Mouse (Mus musculus): ENCODE data around the gene Zcchc24.

Zcchc24 gene

GRCm38 (mm10) chr14:25776294-25776693 is 7.5 kb upstream of the Zcchc24 start:
- DNase-seq (ENCODE audit: low spot score): peak; percentile 40

DNA sequence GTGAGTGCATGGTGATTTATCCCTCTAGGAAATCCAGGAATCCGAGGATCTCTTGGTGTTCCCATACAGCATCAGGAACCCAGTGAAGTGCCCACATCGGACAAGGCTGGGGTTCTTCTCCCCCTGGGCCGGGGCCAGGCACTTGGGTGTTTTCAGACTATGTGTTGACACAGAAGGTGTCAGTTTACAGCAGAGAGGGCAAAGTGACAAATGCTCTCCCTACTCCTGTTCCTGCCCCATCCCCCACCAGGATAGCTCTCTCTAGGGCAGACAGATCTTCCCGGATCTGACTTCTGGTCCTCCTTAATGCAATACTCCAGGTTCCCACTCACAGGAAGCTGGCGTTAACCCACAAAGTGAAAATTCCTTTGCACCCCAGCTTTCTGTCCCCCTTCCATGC is 5.3 kb upstream of the Zcchc24 start:
- DNase-seq (ENCODE audit: low spot score): no peak

DNA sequence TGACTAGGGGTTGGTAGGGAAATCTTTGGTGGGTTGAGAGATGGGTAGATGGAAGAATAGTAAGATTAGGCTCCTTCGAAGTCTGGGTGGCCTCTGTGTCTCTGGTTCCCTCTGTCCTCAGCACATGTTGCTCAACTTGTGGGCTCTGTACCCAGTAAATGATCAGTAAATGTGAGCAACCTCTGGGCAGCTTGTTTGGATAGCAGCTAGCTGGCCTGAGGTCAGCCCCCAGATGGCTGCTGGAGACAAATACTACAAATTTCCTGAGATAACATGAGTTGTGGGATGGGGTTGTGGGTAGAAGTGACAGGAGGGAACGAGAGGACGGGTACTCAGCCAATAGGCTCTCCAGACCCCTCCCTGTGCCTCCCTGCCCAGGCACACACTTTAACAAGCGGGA is 4.2 kb upstream of the Zcchc24 start:
- no peak for DNase-seq (ENCODE audit: low spot score)

DNA sequence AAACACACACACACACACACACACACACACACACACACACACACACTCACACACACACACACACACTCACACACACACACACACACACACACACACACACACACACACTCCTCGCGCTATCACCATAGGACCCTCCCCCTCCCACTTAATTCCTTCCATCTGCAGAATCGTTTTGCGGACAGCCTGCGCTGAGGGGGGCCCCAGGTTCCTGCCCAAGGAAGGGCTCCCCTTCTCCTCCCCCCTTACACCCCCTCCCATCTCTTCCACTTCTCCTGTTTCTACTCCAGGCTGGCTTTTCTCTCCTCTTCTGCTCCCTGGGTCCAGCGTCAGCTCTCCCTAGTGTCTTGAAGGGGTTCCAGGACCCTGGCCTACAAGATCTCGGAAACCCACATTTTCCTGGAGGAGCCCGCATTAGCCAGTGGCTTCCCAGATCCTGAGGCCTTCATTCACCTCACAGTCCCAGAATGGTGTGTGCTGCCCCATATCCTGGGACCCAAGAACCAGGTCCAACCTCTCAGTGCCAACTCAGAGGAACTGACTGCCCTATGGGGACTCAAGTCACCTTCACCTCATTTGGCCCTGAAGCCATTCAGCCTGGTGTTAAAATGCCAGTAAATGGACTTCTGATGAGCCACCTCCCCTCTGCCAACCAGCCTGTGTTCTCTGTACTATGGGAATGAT is 927 bp upstream of the Zcchc24 start:
- DNase-seq (ENCODE audit: low spot score): no peak

DNA sequence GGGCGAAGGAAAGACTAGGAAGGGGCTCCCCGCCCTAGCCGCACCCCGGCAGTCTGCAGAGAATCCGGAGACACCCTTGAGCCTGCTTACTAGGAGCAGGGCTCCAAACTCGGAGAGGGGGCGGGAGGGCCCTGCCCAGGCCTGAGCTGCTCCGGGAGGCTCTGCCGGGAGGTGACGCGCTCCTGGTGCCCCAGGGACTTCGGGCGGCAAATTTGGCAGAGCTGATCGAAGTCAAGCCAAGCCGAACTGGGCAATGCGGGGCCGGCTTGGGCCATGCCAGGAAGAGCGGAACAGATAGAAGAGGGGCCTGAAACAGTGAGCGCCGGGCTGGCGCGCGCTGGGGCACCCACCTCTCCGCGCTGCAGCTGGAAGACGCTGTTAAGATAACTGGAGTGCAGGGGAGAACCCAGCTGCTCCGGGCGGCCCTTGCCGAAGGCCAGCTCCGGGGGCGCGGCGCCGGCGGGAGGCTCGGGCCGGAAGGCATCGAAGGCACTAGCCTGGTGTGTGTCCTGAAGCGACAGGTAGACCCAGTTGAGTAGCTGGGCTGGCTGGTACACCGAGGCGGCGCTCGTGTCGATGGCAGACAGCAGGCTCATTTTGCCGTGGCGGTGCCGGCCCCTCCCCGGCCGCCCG is 462 bp downstream of the Zcchc24 start:
- DNase-seq (ENCODE audit: low spot score): peak; percentile 33

DNA sequence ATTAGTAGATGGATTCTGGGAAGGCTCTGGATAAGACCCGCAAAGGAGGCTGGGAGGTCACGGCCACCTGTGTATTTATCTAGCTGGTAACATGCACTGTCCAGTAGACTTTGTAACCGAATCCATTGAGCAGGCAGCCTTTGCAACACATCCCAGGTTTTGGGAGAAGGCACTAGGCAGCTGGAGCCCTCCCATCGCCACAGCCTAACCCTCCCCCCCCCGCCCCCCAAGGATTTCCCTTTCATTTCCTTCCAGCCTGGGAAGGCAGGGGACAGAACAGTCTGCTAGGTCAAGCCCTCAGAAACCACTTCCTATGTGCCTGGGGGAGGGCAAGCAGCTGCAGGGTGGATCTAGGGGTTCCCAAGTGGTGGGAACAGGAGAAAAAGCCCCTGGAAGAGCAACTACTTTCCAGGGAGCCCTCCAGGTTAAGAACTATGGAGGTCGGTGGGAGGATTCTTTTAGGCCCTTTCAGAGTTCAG is 1.1 kb downstream of the Zcchc24 start:
- DNase-seq (ENCODE audit: low spot score): no peak

DNA sequence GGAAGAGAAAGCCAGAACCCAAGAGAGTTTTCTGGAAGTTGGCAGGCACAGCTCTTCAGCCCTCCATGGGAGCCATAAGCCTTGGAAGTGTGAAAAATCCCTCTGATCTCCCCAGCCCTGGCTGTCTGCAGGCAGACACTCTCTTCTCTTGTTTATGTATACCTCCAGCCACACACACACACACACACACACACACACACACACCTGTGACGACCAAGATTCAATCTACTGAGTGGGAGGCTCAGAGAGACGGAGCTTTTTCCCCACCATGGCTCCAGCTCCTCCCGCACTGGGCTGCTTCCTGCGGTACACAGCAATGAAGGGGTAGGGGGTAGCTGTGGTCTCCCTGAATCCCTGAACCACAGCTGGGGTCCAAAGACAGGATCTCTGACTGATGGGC is 2.4 kb downstream of the Zcchc24 start:
- no peak for DNase-seq (ENCODE audit: low spot score)

- DNase-seq (ENCODE audit: low spot score): no peak
Observed at GRCm38 (mm10) chr14:25765921-25766320, 2.9 kb downstream of the Zcchc24 start.

DNA sequence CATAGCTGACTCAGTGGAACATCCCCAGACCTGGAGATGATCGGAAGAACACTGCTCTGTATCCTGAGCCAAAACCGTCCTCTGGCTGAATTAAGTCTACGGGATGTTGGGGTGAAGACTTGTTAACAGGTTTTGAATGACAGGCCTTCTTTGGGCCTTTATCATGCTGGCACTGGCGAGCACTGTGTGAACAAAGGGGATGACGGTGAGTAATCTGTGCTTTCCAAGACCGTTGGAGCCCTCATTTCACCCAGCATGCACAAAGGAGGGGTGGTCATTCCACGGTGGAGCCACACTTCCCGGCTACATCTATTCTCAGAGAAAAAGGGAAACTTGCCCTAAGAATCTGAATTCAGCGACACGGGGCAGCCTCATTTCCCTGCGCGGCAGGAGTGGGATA is 3.7 kb downstream of the Zcchc24 start:
- DNase-seq (ENCODE audit: low spot score): no peak

- DNase-seq (ENCODE audit: low spot score): no peak
Observed at GRCm38 (mm10) chr14:25761184-25761583, 7.7 kb downstream of the Zcchc24 start.

DNA sequence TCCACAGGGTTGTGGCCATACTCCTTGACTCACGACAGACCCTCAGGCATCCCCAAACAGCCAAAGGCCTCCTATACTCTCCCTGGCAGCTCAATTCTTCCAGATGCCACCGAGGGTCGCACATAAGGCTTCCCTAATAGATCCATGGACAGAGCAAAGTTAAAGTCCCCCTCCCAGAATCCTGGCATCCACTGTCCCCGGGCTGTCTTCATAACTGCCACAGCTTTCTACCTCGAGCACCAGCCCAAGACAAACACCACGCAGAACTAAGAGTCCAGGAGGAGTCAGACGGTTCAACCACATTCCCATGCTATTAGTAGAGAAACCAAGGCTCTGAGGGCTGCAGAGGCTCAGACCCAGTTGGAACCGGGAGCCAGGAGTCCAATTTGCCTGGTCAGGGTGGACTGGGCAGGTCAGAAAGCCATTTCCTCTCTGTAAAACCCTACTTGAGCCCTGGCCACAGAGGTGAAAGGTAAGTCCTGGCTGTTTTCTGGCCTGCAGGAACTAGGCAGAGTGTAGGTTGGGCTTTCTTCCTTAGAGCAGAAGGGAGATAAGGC is 8.8 kb downstream of the Zcchc24 start:
- DNase-seq (ENCODE audit: low spot score): no peak

DNA sequence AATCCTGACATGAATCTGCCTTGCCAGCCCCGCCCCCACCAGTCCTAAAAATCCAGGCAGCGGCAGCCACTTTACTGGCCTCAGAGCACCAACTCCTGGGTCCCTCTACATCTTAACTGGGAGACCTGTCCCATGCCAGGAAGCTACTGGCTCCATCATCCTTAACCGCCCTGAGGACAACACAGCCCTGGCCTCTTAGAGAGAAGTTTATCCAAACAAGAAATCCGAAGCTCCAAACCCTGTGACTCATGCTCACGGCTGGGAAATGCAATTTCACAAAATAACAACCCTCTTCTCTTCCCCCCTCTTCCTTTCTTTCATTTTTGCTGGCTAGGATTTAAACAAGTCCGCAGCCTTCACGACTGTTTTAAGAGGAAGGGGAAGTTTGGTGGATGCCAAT is 9.3 kb downstream of the Zcchc24 start:
- no peak for DNase-seq (ENCODE audit: low spot score)

DNA sequence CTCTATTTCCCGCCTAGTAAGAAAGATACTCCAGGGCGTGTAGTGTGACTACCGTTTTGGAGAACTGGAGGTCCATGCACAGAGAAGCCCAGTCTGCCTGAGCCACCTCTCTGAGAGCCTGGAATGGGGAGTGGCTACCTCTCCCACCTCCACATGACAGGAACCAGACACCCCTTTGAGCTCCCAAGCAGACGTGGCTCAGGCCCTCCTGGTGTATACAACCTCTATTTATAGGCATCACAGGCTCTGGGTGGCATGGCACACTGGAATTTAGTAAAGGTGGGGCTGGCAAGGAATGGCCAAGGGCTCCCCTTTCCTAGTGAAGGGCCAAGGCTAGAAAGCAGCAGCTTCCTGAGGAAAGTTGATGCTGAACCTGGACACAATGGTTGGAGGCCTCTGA is 10.9 kb downstream of the Zcchc24 start:
- no peak for DNase-seq (ENCODE audit: low spot score)

DNA sequence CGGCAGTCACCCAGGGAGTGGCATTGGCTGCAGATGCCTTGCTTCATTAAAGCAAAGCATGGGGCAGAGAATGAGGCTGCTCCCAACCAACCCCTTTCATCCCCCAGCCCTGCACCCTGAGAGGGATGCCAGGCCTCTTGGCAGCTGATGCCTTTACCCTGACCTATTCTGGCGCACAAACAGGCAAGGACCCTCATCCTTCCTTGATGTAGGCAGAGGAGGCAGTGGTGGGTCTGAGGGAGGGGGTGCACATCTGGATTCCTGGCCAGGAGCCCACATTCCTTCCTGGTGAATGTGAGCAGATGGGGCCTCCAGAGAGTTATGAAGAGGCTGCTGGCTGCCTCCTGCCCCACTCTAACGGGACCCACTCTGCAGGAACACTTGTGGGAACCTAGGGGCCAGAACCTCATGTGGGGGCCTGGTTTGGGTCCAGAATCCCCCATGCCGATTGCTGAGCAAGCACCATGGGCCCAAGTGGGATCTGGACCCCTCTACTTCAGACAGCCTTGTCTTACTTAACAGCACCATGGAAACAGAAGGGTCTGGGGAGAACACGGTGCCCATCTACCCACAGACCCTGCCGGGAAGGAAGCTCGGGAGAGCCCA is 12.4 kb downstream of the Zcchc24 start:
- no peak for DNase-seq (ENCODE audit: low spot score)

DNA sequence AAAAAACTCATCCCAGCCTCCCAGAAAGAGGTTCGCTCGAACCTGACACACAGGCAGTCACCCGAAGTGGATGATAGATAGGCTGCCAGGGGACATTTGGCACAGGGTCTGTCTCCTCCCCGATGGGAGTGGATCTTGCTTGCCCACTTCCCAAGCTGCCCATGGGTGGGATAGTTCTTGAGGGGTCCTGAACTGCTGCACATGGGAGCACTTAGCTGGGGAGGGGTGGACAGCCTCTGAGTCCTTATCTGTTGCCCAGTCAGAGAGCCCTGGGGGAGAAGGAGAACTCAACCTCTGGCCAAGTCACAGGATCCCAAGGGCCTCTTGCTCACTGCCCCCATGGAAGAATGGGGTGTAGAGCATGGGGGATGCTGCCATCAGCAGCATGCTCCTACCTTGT is 13.3 kb downstream of the Zcchc24 start:
- DNase-seq (ENCODE audit: low spot score): no peak

DNA sequence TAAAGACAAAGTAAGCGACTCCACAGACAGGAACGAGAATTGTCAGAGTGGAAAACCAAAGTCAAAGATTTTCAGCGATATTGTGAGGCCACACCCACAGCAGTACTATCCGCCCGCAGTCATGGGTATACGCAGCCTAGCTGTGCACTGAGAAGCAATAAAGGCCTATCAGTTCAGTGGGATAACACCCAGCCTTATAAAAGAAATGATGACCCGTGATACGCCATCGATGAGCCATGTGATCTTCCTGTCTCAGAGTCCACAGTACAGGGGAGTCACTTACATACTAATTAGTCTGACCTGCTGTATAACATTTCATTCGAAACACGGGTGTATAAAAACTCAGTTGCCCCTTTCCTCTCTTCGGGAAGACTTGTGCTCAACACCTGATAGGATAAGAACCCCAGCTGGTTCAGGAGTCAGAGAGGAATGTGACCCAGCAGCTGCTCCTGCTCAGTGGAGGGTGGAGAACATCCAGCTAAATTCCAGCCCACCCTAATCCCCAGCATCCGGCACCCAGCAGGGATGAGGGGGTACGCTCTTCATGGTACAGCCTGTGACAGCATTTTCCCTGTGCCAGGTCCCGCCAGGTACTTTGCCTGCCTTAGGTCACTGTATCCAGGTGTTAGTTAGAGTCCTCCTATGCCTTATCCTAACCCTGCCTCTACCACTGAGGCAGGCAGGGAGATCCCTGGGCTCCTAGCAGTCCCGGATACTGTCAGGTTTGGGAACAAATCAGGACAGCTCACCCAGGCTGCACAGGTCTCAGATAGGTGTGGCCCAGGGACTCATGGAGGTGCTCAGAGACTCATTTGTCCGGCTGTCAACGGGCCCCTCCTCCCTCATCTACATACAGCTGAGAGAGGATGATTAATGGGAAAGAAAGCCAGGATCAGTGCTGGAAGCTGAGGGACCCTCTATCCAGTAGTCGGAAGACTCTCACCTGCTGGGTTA is 14.0 kb downstream of the Zcchc24 start:
- no peak for DNase-seq (ENCODE audit: low spot score)

DNA sequence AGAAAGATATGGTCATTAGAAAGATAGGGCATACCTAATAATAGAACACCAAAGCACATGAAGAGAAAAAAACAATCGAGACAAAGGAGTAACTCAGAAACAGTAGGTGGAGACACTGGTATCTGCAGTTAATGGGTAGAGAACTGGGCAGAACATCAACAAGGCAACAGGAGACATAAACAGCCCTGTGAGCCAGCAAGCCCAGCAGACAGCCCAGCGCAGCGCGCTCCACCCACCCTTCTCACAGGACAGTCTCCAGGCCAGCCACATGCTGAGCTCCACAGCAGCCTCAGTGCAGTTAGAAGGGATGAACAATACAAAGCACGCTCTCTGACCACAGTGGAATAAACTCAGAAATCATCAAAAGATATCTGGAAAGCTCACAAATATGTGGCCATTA is 15.8 kb downstream of the Zcchc24 start:
- DNase-seq (ENCODE audit: low spot score): no peak

- DNase-seq (ENCODE audit: low spot score): no peak
Observed at GRCm38 (mm10) chr14:25751067-25751466, 17.8 kb downstream of the Zcchc24 start.

GRCm38 (mm10) chr14:25750448-25751015 is 18.3 kb downstream of the Zcchc24 start:
- no peak for DNase-seq (ENCODE audit: low spot score)

- no peak for DNase-seq (ENCODE audit: low spot score)
Observed at GRCm38 (mm10) chr14:25749143-25749909, 19.5 kb downstream of the Zcchc24 start.
